Comparison of ENCODE assay signal across 9 mouse cellular contexts in genomic region chr2:157409793-157410533, GRCm38 (mm10). TPM values are rescaled to one million over a fixed set of nuclear protein-coding genes. Genes with fewer than 3 reads are reported as not detected.
A peak's percentile ranks its signal among the peaks of the same experiment; 100 is the strongest.
DNase-seq lines count a peak whose midpoint lies in the region.
"Had no signal": no experiment of that assay in that cellular context is flagged by ENCODE, and none has a peak within 500 bp of the region (broad histone marks: within the 10 kb centered on the region; RNA-seq: fewer than 3 reads in every experiment).

No protein-coding gene starts in this region.

- H3K27me3 ChIP-seq in limb, embryonic 10.5 days (ENCODE audit: low read depth, poor library complexity, severe bottlenecking): no peaks in the 10 kb centered on the region

- H3K27ac ChIP-seq in limb, embryonic 10.5 days: no peak overlapping the region

- peaks cover 10% of the 10 kb centered on the region for H3K4me1 ChIP-seq in limb, embryonic 10.5 days

- 69% methylated on average over 12 of the region's 12 CpGs for WGBS in limb, embryonic 10.5 days

- H3K36me3 ChIP-seq in limb, embryonic 10.5 days: no peaks in the 10 kb centered on the region

- peak; percentile 93 for DNase-seq in heart, adult 11 months
- DNase-seq in heart, adult 18-20 months: no peak
- peak; percentile 64 for DNase-seq in lung, postnatal 10 days
- DNase-seq in lung, adult 18-20 months: no peak
- peak; percentile 89 for DNase-seq in brain, adult 2 months (ENCODE audit: low read depth, low spot score)
- DNase-seq in left cerebral cortex, adult 9 months (ENCODE audit: low spot score in 2 of 2): peak; percentile 69 to 82
- DNase-seq in natural killer cell, adult 2 months (ENCODE audit: low spot score in 2 of 2): no peak
- DNase-seq in limb, embryonic 10.5 days (ENCODE audit: low spot score): no peak

- no peaks in the 10 kb centered on the region for H3K9me3 ChIP-seq in limb, embryonic 10.5 days (replicated peaks)

- H3K4me3 ChIP-seq in limb, embryonic 10.5 days: no peak overlapping the region
- H3K4me3 ChIP-seq: myocyte had no signal

RNA-seq across cellular contexts. Expression of gene Src, which starts 8.3 kb away (rescaled TPM):
- total RNA-seq in heart, adult 18-20 months (2021): 1 to 10 TPM; 4.2 to 4.8 TPM
- 21.7 and 26.2 TPM in 2 replicates for polyA plus RNA-seq in limb, embryonic 10.5 days (2016; fragmentation: Nextera tagmentation; extraction: Ambion mirVana)

RNA-seq across cellular contexts. Expression of gene Manbal, which starts 42.6 kb away (rescaled TPM):
- 10 to 100 TPM; 19.4 to 21.1 TPM for total RNA-seq in heart, adult 18-20 months (2021)
- polyA plus RNA-seq in limb, embryonic 10.5 days (2016; fragmentation: Nextera tagmentation; extraction: Ambion mirVana): 70.0 and 70.9 TPM in 2 replicates

Comparison
In these comparisons a context has a peak if more than half of its experiments do, and no peak if none do; other contexts are left out.
1. DNase-seq: peak in heart, adult 11 months (single experiment), lung, postnatal 10 days (single experiment), brain, adult 2 months (single experiment) and left cerebral cortex, adult 9 months (2 of 2); none in heart, adult 18-20 months (0 of 2), lung, adult 18-20 months (0 of 2), natural killer cell, adult 2 months (0 of 2) and limb, embryonic 10.5 days (single experiment).